Mouse (Mus musculus): ENCODE measurements around the gene Dnajc13.

DNA sequence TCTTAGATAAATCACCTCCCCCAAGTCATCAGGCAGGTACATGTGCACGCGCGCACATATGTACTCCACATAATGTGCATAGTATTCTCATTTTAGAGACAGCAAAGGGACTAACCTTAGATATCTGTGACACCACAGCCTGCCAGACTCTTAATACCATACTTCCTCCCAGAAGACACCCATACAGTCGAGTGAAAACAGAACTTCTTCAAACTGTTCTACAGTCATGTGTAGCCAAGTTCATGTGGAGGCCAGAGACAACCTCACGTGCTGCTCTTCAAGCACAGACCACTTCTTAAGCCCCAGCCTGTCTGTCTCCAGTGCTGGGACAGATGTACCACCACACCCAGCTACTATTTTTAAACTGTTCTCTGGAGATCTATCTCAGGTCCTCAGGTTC lies 29.7 kb downstream of the Dnajc13 start:
- TF ChIP-seq CTCF (conservative IDR thresholded peaks at IDR 0.05; ENCODE audit: low read length) (no peak), NANOG (IDR thresholded peaks at IDR 0.05; ENCODE audit: borderline replicate concordance, low read length) (no peak), POU5F1 (IDR thresholded peaks at IDR 0.05; ENCODE audit: borderline replicate concordance, low read length) (no peak)

All from E14TG2a.4 (cell line).